Mouse (Mus musculus) kidney, embryonic 15.5 days (tissue): ENCODE measurements around the gene Nav2. TPM values are rescaled to one million over a fixed set of nuclear protein-coding genes. Genes with fewer than 3 reads are reported as not detected.

Experiments used
- ATAC-seq: fragments of 200-750 bp; cut with Nextera tagmentation; replicated peaks from 2 replicates; pipeline ENCODE4 v1.8.0; 2017; ENCODE audit warnings: moderate TSS enrichment; ENCODE audit not compliant: low FRiP score
- H3K27ac ChIP-seq: fragments of 300-500 bp; sonication (generic); 2 replicates; pipeline ENCODE4 v1.5.1; 2015; ENCODE audit warnings: mild to moderate bottlenecking, inconsistent platforms
- H3K27me3 ChIP-seq: fragments of 300-500 bp; sonication (generic); 2 replicates; pipeline ENCODE4 v1.6.1; 2015; ENCODE audit warnings: inconsistent platforms
- H3K36me3 ChIP-seq: fragments of 300-500 bp; sonication (generic); 2 replicates; pipeline ENCODE4 v1.6.1; 2015; ENCODE audit warnings: inconsistent platforms
- H3K4me1 ChIP-seq: fragments of 300-500 bp; sonication (generic); 2 replicates; pipeline ENCODE4 v1.6.1; 2015; ENCODE audit warnings: inconsistent platforms
- H3K4me2 ChIP-seq: fragments of 300-500 bp; sonication (generic); 2 replicates; pipeline ENCODE4 v1.6.1; 2015; ENCODE audit warnings: moderate library complexity, mild to moderate bottlenecking, inconsistent platforms
- H3K4me3 ChIP-seq: fragments of 300-500 bp; sonication (generic); replicated peaks from 2 replicates; pipeline ENCODE4 v1.5.1; 2015; ENCODE audit warnings: mild to moderate bottlenecking, inconsistent platforms
- H3K9ac ChIP-seq: fragments of 300-500 bp; sonication (generic); 2 replicates; pipeline ENCODE4 v1.6.1; 2015; ENCODE audit warnings: mild to moderate bottlenecking, inconsistent platforms
- H3K9me3 ChIP-seq: fragments of 300-500 bp; sonication (generic); replicated peaks from 2 replicates; pipeline ENCODE4 v1.6.1; 2016; ENCODE audit warnings: inconsistent platforms
- WGBS: fragments of 180-500 bp; shearing (Covaris S2); methylation state at CpG from one replicate; pipeline ENCODE4 v1.1.7; 2015; ENCODE audit warnings: mixed read lengths; 5-methylcytosine and 5-hydroxymethylcytosine counted together
- polyA plus RNA-seq: library from polyadenylated mRNA; unstranded; fragments of >200 nt; fragmentation: Nextera tagmentation; extraction: Ambion mirVana; gene quantifications from 2 replicates; pipeline ENCODE4 v1.2.1, GENCODE M21; 2015

The Nav2 gene
- polyA plus RNA-seq, 1 experiment from 2014 or later, result 28.8 TPM

- Histone ChIP-seq H3K36me3 (no peaks in the 10 kb centered on the region), H3K4me2 (no peak overlapping the region), H3K9me3 (no peaks in the 10 kb centered on the region), H3K4me3 (no peak overlapping the region), H3K27ac (no peak overlapping the region), H3K9ac (no peak overlapping the region), H3K27me3 (peaks cover 12% of the 10 kb centered on the region), H3K4me1 (peaks cover 18% of the 10 kb centered on the region)
- WGBS, result 41% methylated on average over 7 of the region's 7 CpGs
- ATAC-seq, result no peak
Measured at GRCm38 (mm10) chr7:49071141-49071567, 162.6 kb downstream of the Nav2 start.

- ATAC-seq, result 0 out of 2 replicates have a peak, but pooled peaks have one; percentile 43
- Histone ChIP-seq H3K4me3 (no peak overlapping the region), H3K4me2 (no peak overlapping the region), H3K9ac (no peak overlapping the region), H3K27me3 (peaks cover 12% of the 10 kb centered on the region), H3K9me3 (no peaks in the 10 kb centered on the region), H3K27ac (no peak overlapping the region), H3K4me1 (peaks cover 14% of the 10 kb centered on the region), H3K36me3 (no peaks in the 10 kb centered on the region)
- WGBS, result 41% methylated on average over 10 of the region's 10 CpGs
Measured at GRCm38 (mm10) chr7:49075333-49075934, 166.9 kb downstream of the Nav2 start.

- Histone ChIP-seq H3K4me3 (no peak overlapping the region), H3K27me3 (peaks cover 8% of the 10 kb centered on the region), H3K4me2 (no peak overlapping the region), H3K36me3 (no peaks in the 10 kb centered on the region), H3K4me1 (peaks cover 14% of the 10 kb centered on the region), H3K27ac (no peak overlapping the region), H3K9me3 (no peaks in the 10 kb centered on the region), H3K9ac (no peak overlapping the region)
- ATAC-seq, result no peak
- 47% methylated on average over 8 of the region's 8 CpGs for WGBS
Measured at GRCm38 (mm10) chr7:49076283-49076694, 167.8 kb downstream of the Nav2 start.

GRCm38 (mm10) chr7:49078930-49079329 lies 170.4 kb downstream of the Nav2 start:
- ATAC-seq, result no peak
- Histone ChIP-seq H3K4me1 (peaks cover 14% of the 10 kb centered on the region), H3K9me3 (no peaks in the 10 kb centered on the region), H3K36me3 (no peaks in the 10 kb centered on the region), H3K4me3 (no peak overlapping the region), H3K4me2 (no peak overlapping the region), H3K9ac (no peak overlapping the region), H3K27me3 (0 out of 2 replicates have a peak, but pooled peaks cover 2% of the 10 kb centered on the region), H3K27ac (no peak overlapping the region)
- WGBS, result 70% methylated on average over 5 of the region's 5 CpGs

- ATAC-seq, result no peak
- no peak overlapping the region for H3K4me2 ChIP-seq
- H3K4me1 ChIP-seq, result peaks cover 9% of the 10 kb centered on the region
- whole genome bisulfite sequencing, result 81% methylated on average over 4 of the region's 4 CpGs
- peaks cover 4% of the 10 kb centered on the region; the same call in 1 of the 2 replicates for H3K27me3 ChIP-seq
- H3K4me3 ChIP-seq, result no peak overlapping the region
- no peak overlapping the region for H3K9ac ChIP-seq
- H3K27ac ChIP-seq, result no peak overlapping the region
- no peaks in the 10 kb centered on the region for H3K9me3 ChIP-seq
- H3K36me3 ChIP-seq, result no peaks in the 10 kb centered on the region
Measured at GRCm38 (mm10) chr7:49082585-49083165, 174.2 kb downstream of the Nav2 start.

- 26% methylated on average over 8 of the region's 8 CpGs for WGBS
- H3K27ac ChIP-seq, result no peak overlapping the region
- ATAC-seq, result no peak
- 0 out of 2 replicates have a peak overlapping the region, but pooled peaks have one; percentile 13 for H3K4me2 ChIP-seq
- peaks cover 10% of the 10 kb centered on the region; the same call in 1 of the 2 replicates for H3K27me3 ChIP-seq
- no peaks in the 10 kb centered on the region for H3K9me3 ChIP-seq
- H3K36me3 ChIP-seq, result no peaks in the 10 kb centered on the region
- no peak overlapping the region for H3K9ac ChIP-seq
- no peak overlapping the region for H3K4me3 ChIP-seq
- peaks cover 17% of the 10 kb centered on the region for H3K4me1 ChIP-seq
Measured at GRCm38 (mm10) chr7:49084768-49085167, 176.3 kb downstream of the Nav2 start.

- no peaks in the 10 kb centered on the region for H3K9me3 ChIP-seq
- no peak overlapping the region for H3K9ac ChIP-seq
- peaks cover 16% of the 10 kb centered on the region for H3K27me3 ChIP-seq
- no peak for ATAC-seq
- H3K4me1 ChIP-seq, result peaks cover 22% of the 10 kb centered on the region
- no peak overlapping the region for H3K4me2 ChIP-seq
- WGBS, result 77% methylated on average over 10 of the region's 10 CpGs
- no peaks in the 10 kb centered on the region for H3K36me3 ChIP-seq
- no peak overlapping the region for H3K4me3 ChIP-seq
- H3K27ac ChIP-seq, result no peak overlapping the region
Measured at GRCm38 (mm10) chr7:49085759-49086158, 177.2 kb downstream of the Nav2 start.

- peaks cover 22% of the 10 kb centered on the region for H3K4me1 ChIP-seq
- H3K27me3 ChIP-seq, result peaks cover 29% of the 10 kb centered on the region
- H3K27ac ChIP-seq, result no peak overlapping the region
- H3K9ac ChIP-seq, result no peak overlapping the region
- WGBS, result 80% methylated on average over 5 of the region's 5 CpGs
- no peak for ATAC-seq
- no peaks in the 10 kb centered on the region for H3K9me3 ChIP-seq
- no peaks in the 10 kb centered on the region for H3K36me3 ChIP-seq
- H3K4me3 ChIP-seq, result no peak overlapping the region
- no peak overlapping the region for H3K4me2 ChIP-seq
Measured at GRCm38 (mm10) chr7:49087154-49087553, 178.6 kb downstream of the Nav2 start.

- no peak overlapping the region for H3K9ac ChIP-seq
- no peak overlapping the region for H3K4me3 ChIP-seq
- peaks cover 22% of the 10 kb centered on the region for H3K4me1 ChIP-seq
- H3K9me3 ChIP-seq, result no peaks in the 10 kb centered on the region
- no peak overlapping the region for H3K4me2 ChIP-seq
- peaks cover 35% of the 10 kb centered on the region for H3K27me3 ChIP-seq
- 0 out of 2 replicates have a peak overlapping the region, but pooled peaks have one; percentile 14 for H3K27ac ChIP-seq
- no peaks in the 10 kb centered on the region for H3K36me3 ChIP-seq
- 35% methylated on average over 15 of the region's 15 CpGs for WGBS
- ATAC-seq, result peak; percentile 86
Measured at GRCm38 (mm10) chr7:49088198-49088912, 179.8 kb downstream of the Nav2 start.

- H3K9me3 ChIP-seq, result no peaks in the 10 kb centered on the region
Measured at GRCm38 (mm10) chr7:49091371-49091770, 182.9 kb downstream of the Nav2 start.

GRCm38 (mm10) chr7:49091921-49092320 lies 183.4 kb downstream of the Nav2 start:
- H3K9ac ChIP-seq, result no peak overlapping the region
- H3K27ac ChIP-seq, result no peak overlapping the region
- H3K4me1 ChIP-seq, result 0 out of 2 replicates have a peak, but pooled peaks cover 13% of the 10 kb centered on the region
- peaks cover 35% of the 10 kb centered on the region for H3K27me3 ChIP-seq
- ATAC-seq, result no peak
- H3K4me2 ChIP-seq, result no peak overlapping the region
- no peaks in the 10 kb centered on the region for H3K36me3 ChIP-seq
- H3K9me3 ChIP-seq, result no peaks in the 10 kb centered on the region
- 60% methylated on average over 5 of the region's 5 CpGs for WGBS
- H3K4me3 ChIP-seq, result no peak overlapping the region

More at GRCm38 (mm10) chr7:49091371-49091770, 182.9 kb downstream of the Nav2 start:
- Histone ChIP-seq H3K36me3 (no peaks in the 10 kb centered on the region), H3K4me1 (0 out of 2 replicates have a peak, but pooled peaks cover 13% of the 10 kb centered on the region), H3K9ac (no peak overlapping the region), H3K4me3 (no peak overlapping the region), H3K27me3 (peaks cover 35% of the 10 kb centered on the region), H3K27ac (no peak overlapping the region), H3K4me2 (no peak overlapping the region)
- no peak for ATAC-seq
- WGBS, result 49% methylated on average over 5 of the region's 5 CpGs

GRCm38 (mm10) chr7:49093596-49093995 lies 185.1 kb downstream of the Nav2 start:
- Histone ChIP-seq H3K4me3 (no peak overlapping the region), H3K4me2 (no peak overlapping the region), H3K4me1 (0 out of 2 replicates have a peak, but pooled peaks cover 8% of the 10 kb centered on the region), H3K36me3 (no peaks in the 10 kb centered on the region), H3K9ac (no peak overlapping the region), H3K27me3 (peaks cover 27% of the 10 kb centered on the region), H3K9me3 (no peaks in the 10 kb centered on the region), H3K27ac (no peak overlapping the region)
- ATAC-seq, result no peak
- WGBS, result 71% methylated on average over 6 of the region's 6 CpGs
